Mouse (Mus musculus): ENCODE measurements around the gene Gbf1.

The Gbf1 gene

DNA sequence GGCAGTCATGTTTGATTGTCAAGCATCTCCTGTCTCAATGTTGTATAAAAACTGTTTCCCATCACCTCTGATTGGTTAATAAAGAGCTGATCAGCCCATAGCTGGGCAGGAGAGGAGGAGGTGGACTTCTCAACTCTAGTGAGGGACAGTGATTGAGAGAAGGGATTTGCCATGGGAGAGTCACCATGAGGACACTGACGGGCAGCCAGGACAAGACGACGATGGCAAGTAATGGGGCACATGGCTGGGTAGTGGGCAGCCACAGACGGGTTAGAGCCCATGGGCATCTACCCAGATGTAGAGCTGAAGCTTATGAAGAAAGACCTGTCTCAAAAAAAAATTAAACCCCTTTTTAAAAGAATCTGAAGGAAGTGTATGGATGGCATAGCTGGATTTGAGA is 150.2 kb downstream of the Gbf1 start:
- no peak for TF ChIP-seq GATA4 (IDR thresholded peaks at IDR 0.05; ENCODE audit: insufficient replicate concordance, low read length)

DNA sequence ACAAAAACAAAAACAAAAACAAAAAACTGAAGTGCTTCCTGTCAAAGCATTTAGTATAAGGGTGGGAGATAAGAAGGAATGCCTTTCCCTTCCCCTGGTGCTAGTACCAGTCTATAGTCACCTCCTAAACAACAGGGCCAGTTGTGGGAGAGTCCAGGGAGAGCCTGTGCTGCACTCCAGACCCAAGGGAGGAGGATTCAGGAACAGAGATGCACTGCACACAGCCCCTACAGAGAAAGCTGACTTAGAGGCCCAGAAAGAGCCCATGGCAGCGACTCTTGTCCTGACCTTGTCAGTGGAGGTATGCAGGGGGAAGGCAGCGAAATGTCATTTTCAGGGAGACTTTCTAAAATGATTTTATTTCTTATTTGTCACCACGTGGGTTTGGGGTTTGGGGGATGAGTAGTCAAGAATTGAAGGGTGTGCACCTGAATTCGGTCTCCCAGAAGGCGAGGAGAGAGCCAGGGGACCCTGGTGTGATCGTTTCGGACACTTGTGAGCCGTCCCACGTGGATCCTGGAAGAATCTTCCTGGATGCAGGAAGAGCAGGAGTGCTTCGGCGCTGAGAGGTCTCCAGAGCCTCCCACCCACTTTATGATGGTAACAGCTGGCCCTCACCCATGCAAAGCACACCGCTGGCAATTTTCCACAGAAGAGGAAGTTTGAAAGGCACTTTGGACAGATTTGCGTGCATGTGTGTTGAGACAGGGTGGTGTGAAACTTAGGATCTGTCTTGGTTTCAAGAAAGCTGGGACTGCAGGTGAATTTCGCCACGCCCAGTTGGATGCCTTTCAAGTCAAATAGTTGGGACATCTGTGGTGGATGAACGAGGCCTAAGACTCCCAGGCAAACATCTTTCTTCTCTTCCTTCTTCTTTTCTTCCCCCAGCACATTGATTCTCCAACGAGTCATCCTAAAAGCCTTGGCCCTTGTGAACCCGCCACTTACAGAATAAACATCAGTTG is 151.2 kb downstream of the Gbf1 start:
- no peak for TF ChIP-seq GATA4 (IDR thresholded peaks at IDR 0.05; ENCODE audit: insufficient replicate concordance, low read length)

DNA sequence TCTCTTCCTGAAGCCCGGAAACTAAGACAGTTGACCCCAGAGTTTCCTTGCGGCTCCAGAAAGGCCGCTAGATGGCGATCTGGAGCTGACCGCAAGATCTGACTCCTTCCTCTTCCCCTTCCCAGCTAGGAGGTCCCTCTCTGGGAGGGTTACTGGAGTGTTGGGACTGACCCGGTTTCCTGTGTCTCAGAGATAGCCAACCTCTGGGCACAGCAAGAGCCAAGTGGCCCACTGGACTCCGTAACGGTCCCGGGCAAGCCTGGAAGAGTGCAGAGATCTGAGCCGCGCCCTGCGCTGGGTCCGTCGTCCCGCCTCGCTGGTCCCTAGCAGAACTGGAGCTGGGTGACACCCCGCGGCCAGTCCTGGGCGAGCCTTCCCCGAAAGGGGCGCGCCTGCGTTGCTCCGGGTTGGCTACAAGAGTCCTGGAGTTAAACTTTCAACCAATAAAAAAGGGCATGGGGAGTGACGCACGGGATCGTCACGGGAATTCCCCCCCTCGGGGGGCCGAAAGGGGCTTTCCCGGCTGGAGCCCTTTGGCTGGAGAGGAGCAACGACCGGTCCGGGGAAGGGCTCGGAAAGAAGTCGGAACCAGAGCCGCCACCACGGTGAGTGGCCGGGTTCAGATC is 152.0 kb downstream of the Gbf1 start, which contains the start of gene Nfkb2:
Nfkb2 (plus strand) TSS at position 105 of the 626 bp plus-strand sequence.
- peak; percentile 67; the same call in 1 of the 2 replicates for TF ChIP-seq GATA4 (IDR thresholded peaks at IDR 0.05; ENCODE audit: insufficient replicate concordance, low read length)

DNA sequence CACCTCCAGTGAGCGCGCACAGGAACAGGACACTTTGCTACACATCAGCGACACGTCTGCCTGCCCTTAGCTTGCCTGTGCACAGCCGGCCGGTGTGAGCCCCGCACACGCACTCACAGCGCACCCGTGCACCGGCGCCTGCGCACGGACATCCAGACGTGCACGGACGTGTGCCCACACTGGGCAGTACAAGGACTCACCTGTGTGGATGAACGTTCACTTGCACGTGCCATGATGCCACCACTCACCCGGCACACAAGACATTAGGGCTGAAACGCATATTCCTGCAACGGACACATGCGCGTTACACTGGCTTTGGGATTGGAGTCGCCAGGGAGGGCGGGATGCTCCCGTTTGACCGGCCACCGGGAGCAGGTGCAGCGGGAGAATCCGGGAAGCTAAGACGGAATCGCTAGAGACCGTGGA is 152.6 kb downstream of the Gbf1 start:
- no peak for TF ChIP-seq GATA4 (IDR thresholded peaks at IDR 0.05; ENCODE audit: insufficient replicate concordance, low read length)

DNA sequence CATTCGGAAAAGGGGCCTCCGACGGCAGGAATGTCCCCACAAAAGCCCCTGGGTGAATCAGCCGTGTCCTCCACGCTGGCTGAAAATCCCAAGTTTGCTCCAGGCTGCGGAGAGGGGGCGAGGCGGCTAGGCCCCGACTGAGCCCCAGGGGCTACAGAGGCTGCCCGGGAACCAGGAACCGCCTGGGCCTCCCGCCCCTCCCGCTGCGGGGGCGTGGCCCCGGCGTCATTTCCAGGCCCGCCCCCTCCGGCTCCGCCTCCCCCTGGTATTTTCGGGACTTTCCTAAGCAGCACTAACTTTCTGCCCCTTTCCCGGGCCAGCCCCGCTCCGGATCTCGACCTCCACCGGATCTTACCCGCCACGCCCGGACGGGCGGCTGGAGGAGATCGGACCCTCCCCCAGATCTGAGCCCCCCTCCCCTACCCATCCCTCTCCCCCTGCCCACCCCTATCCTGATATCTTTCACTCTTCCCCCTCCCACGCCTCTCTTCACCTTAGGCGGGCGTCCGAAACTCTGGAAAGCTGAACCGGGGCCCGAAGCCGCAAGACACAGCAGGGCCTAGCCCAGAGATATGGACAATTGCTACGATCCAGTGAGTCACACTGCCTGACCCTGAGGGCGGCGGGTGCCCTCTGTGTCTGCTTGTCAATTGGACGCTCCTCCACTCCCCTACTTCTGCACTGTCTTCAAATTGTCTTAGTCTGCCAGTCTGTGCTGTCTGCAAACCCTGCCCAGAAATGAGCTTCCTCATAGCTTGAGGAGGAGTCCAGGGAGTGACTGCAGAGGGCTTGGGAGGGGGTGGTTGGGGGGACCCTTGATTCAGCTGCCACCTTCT is 153.3 kb downstream of the Gbf1 start:
- no peak for TF ChIP-seq GATA4 (IDR thresholded peaks at IDR 0.05; ENCODE audit: insufficient replicate concordance, low read length)

DNA sequence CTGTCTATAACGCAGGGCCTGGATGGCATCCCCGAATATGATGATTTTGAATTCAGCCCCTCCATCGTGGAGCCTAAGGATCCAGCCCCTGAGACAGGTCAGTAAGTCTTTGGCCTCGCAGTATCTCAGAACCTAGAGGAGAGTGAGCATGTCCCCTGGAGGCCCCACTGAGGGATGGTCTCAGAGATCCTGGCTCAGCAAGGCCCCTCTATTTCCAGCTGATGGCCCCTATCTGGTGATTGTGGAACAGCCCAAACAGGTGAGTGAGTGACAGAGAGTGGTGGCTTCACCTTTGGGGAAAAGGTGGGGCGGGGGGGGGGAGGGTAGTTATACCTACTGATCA is 153.9 kb downstream of the Gbf1 start:
- no peak for TF ChIP-seq GATA4 (IDR thresholded peaks at IDR 0.05; ENCODE audit: insufficient replicate concordance, low read length)

DNA sequence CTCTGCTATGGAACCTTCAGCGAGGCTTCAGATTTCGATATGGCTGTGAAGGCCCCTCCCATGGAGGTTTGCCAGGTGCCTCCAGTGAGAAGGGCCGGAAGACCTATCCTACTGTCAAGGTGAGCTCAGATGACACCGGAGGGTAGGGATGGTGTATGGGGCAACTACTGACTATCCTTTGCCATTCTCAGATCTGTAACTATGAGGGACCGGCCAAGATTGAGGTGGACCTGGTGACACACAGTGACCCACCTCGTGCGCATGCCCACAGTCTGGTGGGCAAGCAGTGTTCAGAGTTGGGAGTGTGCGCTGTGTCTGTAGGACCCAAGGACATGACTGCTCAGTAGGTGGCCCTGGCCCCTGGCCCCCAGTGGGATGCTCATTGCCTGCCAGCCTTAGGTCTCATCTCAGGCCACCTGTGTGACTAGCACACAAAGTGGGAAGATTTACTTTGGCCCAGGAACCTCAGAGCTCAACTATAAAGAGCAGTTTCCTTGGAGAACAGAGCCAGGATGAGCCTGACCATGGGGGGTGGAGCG is 154.5 kb downstream of the Gbf1 start:
- no peak for TF ChIP-seq GATA4 (IDR thresholded peaks at IDR 0.05; ENCODE audit: insufficient replicate concordance, low read length)

DNA sequence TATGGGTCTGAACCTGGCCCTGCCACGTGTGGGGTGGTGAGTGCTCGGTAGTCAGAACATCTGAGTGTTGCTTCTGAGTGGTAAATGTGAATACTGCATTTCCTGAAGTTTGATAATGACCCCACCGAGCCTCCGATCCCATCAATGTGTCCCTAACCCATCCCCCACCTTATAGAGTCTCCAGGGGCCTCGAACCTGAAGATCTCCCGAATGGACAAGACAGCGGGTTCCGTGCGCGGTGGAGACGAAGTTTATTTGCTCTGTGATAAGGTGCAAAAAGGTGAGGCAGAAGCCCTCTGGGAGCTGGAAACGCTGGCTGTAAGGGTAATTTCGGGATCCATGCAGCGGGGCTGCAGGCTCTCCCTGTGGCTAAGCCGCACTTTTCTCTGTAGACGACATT is 155.5 kb downstream of the Gbf1 start:
- TF ChIP-seq GATA4 (IDR thresholded peaks at IDR 0.05; ENCODE audit: insufficient replicate concordance, low read length): no peak

DNA sequence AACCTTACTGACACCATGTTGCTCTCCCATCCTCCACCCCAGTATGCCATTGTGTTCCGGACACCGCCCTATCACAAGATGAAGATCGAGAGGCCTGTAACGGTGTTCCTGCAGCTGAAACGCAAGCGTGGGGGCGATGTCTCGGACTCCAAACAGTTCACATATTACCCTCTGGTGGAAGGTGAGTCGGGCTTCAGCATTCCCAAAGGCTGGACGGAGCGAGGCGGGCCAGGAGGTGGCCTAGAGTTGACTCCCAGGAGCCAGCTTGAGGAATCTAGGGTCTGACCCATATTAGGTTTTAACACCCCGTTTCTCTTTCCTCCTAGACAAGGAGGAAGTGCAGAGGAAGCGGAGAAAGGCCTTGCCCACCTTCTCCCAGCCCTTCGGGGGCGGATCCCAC is 156.0 kb downstream of the Gbf1 start:
- TF ChIP-seq GATA4 (IDR thresholded peaks at IDR 0.05; ENCODE audit: insufficient replicate concordance, low read length): no peak

DNA sequence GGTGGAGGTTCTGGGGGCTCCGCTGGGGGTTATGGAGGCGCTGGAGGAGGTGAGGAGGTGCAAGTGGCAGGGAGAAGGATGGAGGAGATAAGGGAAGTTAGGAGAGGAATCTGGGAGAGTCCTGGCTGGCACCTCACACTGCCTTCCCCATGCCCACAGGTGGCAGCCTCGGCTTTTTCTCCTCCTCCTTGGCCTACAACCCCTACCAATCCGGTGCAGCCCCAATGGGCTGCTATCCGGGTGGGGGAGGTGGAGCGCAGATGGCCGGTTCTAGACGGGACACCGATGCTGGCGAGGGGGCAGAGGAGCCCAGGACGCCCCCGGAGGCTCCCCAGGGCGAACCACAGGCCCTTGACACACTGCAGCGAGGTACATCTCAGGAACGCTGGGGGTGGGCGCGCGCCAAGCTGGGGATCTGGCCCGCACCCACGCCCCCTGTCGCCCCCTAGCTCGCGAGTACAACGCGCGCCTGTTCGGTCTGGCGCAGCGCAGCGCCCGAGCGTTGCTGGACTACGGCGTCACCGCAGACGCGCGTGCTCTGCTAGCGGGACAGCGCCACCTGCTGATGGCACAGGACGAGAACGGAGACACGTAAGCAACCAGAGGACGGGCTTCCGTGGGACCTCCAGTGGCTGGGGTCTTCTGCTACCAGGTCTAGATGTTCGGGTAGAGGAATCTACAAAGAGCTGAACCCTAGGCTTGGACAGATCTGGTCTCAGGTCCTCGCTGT is 156.6 kb downstream of the Gbf1 start:
- TF ChIP-seq GATA4 (IDR thresholded peaks at IDR 0.05; ENCODE audit: insufficient replicate concordance, low read length): no peak

DNA sequence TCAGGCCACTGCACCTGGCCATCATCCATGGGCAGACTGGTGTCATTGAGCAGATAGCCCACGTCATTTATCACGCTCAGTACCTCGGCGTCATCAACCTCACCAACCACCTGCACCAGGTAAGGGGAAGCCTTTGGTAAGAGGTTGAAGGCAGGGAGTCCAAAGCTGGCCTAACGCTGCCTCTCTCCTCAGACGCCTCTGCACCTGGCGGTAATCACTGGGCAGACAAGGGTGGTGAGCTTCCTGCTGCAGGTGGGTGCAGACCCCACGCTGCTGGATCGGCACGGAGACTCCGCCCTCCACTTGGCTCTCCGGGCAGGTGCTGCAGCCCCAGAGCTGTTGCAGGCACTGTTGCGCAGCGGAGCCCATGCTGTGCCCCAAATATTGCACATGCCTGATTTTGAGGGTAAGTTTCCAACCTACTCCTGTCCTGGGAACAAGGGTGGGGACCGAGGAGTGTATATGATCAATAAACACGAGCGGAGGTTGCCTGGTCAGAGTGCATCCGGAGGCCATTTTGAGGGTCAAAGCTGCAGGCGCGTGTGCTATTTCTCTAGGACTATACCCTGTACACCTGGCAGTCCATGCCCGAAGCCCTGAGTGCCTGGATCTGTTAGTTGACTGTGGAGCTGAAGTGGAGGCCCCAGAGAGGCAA is 157.5 kb downstream of the Gbf1 start:
- no peak for TF ChIP-seq GATA4 (IDR thresholded peaks at IDR 0.05; ENCODE audit: insufficient replicate concordance, low read length)

DNA sequence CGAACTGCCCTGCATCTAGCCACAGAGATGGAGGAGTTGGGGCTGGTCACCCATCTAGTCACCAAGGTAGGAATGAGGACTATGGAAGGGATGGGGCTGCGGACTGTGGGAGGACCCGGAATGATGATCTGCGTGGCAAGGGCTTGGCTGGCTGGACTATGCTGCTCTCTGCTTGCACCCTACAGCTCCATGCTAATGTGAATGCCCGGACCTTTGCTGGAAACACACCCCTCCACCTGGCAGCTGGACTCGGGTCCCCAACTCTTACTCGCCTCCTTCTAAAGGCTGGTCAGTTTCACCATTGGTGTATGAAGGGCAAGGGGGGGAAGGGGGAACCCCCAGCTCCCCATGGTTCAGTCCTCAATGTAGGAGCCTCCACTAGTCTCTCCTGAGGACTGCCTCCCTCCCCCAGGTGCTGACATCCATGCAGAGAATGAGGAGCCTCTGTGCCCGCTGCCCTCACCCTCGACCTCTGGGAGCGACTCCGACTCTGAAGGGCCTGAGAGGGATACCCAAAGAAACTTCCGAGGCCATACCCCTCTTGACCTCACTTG is 158.1 kb downstream of the Gbf1 start:
- TF ChIP-seq GATA4 (IDR thresholded peaks at IDR 0.05; ENCODE audit: insufficient replicate concordance, low read length): no peak

DNA sequence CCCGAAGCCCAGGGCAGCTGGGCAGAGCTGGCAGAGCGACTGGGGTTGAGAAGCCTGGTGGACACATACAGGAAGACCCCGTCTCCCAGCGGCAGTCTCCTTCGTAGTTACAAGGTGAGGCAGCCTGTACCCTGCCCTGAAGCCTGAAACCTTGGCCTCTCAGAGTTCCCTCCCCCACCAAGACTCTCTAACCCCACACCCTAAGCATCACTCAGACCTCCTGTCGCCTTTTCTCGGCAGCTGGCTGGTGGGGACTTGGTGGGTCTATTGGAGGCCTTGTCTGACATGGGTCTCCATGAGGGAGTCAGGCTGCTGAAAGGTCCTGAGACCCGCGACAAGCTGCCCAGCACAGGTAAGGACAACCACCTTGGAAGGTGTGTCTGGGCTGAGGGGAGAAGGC is 159.0 kb downstream of the Gbf1 start:
- no peak for TF ChIP-seq GATA4 (IDR thresholded peaks at IDR 0.05; ENCODE audit: insufficient replicate concordance, low read length)

DNA sequence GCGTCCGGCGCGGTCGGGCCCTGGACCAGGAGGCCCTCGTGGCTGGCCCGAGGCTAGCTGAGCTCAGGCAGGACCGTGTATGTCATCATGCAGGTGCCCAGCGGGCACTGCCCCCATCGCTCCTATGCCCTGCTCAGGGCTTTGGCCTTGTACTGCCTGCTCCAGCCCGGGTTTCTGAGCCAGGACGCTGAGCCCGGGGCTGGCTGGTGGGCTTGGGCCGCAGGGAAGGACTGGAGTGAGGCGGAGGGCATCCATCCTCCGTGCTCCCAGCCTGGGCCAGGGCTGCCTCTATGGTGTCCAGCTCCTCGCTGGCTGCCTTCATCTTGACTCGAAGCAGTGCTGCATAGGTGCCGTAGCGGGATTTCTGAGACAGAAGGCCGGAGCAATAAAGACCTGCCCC is 160.3 kb downstream of the Gbf1 start:
- no peak for TF ChIP-seq GATA4 (IDR thresholded peaks at IDR 0.05; ENCODE audit: insufficient replicate concordance, low read length)
